Mouse (Mus musculus) Muller cell, postnatal 12 days (primary cell): Measurements from ENCODE around the gene Tkt.
"Not testable (repeated sequence)": the region's sequence is repeated elsewhere in the genome, so short reads cannot be mapped to it uniquely, and the experiment has no call there.

Source experiments
- DNase-seq: peaks from one replicate; pipeline ENCODE4 v3.0.0-alpha.2; 2015; ENCODE audit errors: inconsistent ontology term

Tkt gene

GRCm38 (mm10) chr14:30553185-30553584 is 5.0 kb downstream of the Tkt start:
- no peak for DNase-seq

DNA sequence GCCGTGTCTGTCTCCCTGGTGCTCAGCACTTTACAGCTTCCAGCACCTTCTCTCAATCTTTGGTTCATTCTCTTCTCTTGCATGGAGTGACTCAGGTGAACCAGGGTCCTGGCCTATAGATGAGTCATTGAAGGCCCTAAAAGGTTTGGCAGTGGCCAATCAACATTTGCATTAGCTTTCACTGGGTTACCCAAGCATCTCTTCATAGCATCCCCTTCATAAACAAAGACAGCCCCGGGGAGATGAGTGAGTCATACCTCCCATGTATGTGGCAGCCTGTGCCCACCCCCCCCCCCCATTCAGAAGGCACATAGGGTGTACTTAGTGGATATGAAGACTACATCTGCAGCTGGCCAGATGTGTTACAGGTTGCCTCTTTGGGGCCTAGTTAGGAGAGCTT is 8.5 kb downstream of the Tkt start:
- DNase-seq, result no peak

DNA sequence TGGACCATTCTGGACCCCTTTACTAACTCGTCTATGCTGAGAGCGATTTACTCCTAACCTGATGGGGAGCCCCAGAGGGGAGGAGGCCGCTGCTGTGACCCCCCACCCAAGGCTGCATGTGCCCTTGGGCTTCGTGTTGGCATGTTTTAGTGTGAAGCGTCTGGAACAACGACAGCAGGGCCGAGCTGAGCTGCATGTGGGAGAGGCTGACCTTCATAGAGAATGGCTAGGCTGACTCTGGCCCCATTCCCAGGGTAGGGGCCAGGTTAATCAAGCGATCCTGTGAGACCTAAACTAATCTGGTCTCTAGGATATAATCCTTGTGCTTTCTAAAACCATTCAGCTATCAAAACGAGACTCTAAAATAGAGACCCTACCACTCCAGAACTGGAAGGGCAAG is 9.6 kb downstream of the Tkt start:
- DNase-seq, result no peak

DNA sequence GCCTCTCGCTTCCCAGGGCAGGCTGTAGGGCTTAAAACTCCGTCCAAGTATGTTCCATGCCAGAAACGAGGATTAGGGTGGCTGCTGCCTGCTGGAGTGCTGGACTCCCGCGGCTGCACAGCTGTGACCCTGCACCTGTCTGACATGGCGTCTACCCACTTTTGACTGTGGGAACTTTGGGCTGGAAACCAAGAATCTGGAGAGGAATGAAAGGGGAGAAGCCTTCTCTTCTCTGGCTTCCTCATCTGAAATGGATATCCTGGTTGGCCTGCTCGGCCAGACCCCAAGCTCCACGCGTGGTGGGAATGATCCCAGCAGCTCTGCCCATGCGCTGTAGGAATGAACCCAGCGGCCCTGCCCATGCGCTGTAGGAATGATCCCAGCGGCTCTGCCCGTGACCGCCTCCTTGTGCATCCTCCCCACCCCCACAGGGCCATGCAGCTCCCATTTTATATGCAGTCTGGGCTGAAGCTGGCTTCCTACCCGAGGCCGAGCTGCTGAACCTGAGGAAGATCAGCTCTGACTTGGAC is 11.2 kb downstream of the Tkt start:
- no peak for DNase-seq

DNA sequence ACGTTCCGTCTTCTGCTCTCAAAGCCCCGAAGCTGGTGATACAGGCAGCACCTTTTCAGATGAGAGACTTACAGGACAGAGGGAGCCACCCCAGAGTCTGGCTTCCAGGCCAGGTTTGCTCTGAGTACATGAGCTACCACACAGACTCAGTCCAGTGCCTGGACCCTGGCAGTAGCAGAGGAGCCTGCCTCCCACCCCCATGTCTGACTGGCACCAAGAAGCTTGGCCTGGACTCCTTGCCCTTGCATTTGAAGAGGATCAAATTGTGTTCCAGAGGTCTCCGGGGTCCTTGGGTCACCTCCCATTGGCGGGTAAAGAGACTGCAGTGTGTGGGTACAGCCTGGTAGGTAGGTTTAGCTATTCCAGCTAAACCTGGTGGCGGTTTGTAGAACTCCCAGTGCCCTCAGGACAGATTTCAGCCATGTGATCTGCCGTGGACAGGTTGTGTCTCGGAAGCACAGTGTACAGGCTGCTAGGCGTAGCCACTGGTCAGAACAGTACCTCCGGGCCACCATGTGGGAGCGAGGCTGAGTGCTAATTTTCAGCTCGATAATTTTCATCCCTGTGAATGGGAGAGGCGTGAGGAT is 12.7 kb downstream of the Tkt start:
- no peak for DNase-seq

DNA sequence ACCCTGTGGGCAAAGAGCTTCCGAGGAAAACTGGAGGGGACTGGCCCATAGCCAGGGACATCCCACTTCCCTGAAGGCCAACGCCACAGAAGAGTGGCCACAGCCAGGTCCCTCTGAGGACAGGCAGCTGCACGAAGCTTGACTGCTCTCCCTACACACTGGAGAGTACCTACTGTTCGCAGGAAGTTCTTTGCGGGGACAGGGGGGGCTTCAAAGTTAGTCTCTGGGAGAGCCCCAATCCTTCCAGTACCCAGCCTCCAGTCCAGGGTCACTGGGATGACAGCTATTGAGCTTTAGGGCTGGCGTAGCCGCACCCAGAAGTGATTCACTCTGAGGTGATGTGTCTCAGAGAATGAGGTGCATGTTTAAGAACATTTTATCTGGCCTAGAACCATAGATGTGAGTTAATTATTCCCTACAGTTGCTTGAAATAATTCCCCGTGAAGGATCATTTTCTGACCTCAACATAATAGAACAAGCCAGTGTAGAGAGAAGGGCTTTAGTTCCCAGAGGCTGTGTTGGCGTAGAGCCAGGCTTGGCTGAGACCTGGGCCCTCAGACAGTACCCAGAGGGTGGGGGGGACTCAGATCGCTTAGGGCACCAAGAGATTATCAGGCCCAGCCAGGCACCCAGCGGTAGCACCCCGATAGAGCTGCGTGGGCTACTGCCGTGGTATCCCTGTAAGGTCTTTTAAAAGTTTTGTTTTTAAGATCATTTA is 13.5 kb downstream of the Tkt start:
- peak; percentile 77 for DNase-seq

- DNase-seq, result no peak
Observed at GRCm38 (mm10) chr14:30562343-30562742, 14.2 kb downstream of the Tkt start.

GRCm38 (mm10) chr14:30564451-30564850 is 16.3 kb downstream of the Tkt start:
- peak; percentile 56 for DNase-seq

DNA sequence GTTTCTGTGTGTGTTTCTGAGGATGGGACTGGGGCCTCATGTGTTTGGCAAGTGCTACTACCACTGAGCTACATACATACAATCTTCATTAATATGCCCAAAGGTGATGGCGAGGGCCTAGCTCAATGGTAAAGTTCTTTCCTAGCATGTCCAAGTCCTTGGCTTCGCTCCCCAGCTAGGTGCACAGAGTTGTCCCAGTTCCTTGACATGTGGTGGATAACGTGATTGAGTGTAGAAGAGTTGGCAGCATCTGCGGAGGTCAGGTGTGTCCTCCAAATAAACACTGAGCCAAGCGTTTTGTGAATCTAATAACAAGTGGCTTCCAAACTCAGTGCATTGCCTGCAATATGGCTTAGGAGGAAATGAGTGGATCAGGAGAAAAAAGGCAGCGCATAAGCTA is 18.2 kb downstream of the Tkt start:
- no peak for DNase-seq

DNA sequence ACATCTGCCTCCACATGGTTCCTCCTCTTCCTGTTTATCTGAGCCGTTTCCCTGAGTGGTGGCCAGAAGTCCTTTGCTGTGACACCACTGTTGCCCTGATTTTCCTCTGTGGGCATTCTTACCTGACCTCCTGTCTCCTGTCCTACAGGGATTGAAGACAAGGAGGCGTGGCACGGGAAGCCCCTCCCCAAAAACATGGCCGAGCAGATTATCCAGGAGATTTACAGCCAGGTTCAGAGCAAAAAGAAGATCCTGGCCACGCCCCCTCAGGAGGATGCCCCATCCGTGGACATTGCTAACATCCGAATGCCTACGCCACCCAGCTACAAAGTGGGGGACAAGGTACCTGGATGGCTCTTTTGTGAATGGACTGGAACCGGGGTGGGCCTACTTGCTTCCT is 19.9 kb downstream of the Tkt start:
- DNase-seq, result no peak

GRCm38 (mm10) chr14:30570303-30570702 is 22.1 kb downstream of the Tkt start:
- DNase-seq, result peak; percentile 58

- DNase-seq, result no peak
Observed at GRCm38 (mm10) chr14:30572253-30572652, 24.1 kb downstream of the Tkt start.

DNA sequence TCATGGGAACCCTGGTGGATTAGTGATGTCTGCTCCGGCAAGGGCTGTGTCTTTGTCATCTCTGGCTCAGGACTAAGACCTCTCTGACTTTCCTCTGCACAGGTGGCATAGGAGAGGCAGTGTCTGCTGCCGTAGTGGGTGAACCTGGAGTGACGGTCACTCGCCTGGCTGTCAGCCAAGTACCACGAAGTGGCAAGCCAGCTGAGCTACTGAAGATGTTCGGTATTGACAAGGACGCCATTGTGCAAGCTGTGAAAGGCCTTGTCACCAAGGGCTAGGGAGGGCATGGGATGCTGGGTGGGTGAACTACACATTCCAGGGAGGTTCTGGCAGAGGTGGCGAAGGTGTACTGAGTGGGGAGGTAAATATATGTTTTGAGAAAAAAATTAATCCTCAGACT is 25.1 kb downstream of the Tkt start:
- no peak for DNase-seq

DNA sequence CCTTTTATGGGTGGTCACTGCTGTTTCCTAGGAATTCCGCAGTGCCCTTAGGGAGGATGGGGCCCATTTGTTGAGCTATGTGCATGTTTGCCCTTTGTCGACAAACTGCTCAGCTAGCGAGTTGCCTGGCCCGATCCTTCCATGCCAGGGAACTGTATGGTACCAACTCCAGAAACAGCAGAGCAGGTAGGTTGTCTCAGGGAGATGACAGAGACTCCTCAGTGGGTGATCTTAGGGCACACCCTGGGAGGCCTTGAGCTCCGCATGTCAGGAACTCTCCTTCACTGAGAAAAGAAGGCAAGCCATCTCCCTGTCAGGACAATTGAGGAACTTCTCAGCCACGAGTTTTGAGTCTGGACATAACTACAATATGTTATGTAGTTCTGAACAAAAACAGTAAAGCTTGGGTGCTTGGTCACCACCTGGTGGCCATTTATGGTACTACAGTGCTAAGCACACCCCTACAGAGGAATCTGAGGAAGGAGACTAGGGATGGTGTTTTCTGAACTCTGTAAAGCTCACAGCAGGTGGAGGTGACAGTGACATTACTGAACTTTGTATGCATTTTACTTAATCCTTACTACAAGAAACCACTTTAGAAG is 25.9 kb downstream of the Tkt start:
- peak; percentile 62 for DNase-seq

DNA sequence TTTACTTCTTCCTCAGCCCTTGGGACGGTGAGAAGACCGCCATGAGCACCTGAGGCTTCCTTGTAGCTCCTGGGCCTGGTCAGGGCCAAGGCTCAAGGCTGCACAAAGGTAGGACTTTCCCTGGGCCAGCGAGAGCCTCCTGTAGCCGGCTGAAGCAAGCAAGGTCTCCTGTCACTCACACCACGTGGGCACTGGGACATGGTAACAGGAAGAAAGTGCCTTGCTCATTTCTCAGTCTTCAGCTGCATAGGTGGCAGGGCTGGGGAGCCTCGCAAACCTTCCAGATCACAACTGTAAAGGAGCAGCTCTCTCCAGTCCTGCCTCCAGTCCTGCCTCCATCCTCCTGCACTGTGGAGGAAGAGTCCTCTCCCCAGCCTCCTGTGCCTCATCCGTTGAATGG is 27.6 kb downstream of the Tkt start:
- DNase-seq, result no peak

DNA sequence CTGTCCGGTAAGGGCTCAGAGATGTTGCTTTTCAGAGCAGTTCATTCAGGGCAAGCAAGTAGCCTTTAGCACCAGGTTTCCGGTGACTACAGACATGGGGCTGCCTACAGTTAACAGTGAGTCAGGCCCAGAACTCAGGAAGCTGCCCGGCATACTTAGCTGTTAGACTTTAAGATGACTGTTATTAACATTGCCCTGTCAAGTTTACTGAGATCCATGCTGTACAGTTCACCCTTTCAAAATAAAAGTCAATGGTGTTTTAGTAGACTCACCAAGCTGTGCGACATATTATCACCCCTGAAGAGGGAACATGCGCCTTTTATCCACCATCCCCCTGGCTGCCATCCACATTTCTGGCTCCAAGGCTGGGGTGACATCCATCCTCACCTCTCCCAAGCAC is 28.1 kb downstream of the Tkt start:
- DNase-seq, result no peak

GRCm38 (mm10) chr14:30577303-30578062 is 29.3 kb downstream of the Tkt start:
- not testable (repeated sequence) for DNase-seq

- no peak for DNase-seq
Observed at GRCm38 (mm10) chr14:30579180-30579579, 31.0 kb downstream of the Tkt start.

DNA sequence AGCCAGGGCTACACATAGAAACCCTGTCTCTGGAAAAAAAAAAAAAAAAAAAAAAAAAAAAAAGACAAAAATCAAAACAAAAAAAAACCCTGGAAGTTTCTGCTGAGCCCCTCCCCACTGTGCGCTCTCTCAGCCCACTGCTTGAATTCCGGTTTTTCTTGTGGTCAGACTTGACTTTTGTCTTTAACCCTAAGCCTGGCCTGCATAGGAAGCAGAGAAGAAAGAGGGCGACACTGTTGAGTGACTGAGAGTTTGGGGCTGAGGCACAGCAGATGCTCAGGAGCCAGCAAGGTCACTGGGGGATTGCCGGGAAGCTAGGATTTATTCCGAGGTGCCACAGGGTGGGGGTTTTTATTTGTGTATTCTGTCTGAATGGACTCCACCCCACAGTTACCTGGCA is 31.7 kb downstream of the Tkt start:
- DNase-seq, result no peak

DNA sequence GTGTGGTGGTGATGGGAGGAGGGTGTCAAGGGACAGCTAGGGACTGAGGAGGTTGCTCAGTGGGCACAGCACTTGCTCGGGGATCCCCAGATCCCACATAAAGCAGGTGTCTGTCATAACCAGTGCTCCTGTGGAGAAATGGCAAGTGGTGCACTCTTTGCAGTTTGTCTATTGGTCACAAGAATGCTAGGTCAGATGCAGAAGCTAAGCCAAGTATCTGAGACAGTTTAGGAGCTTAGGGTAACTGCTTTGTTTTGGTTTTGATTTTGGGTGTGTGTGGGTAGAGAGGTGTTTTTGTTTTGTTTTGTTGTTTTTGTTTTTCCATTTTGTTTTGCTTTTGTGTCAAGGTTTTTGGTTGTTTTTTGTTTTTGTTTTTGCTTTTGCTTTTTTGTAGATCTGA is 33.1 kb downstream of the Tkt start:
- no peak for DNase-seq

DNA sequence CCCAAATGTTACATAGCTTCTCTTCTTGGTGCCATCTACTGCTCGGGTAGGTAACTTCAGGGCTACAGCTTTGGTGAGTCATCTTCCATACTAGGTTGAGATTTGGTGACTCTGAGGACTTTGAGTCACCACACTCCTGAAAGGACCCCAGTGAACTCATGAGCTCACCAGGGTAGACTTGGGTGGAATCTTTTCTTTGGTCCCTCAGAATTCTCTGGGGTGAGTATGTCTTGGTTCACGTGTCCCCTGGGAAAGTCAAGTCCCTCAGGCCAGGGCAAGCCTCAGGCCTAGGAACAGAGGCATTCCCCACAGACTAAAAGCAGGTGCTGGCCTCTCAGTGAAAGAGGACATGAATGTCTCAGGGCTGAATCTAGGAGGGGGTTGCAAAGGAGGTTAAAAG is 35.9 kb downstream of the Tkt start:
- DNase-seq, result peak; percentile 48

- DNase-seq, result peak; percentile 34
Observed at GRCm38 (mm10) chr14:30584497-30585251, 36.5 kb downstream of the Tkt start.
